16 mouse cellular contexts compared by ENCODE assay signal in genomic region chr3:69773356-69773755, GRCm38 (mm10).
"Had no signal": no experiment of that assay in that cellular context is flagged by ENCODE, and none has a peak within 500 bp of the region (broad histone marks: within the 10 kb centered on the region; RNA-seq: fewer than 3 reads in every experiment).

No protein-coding gene starts in this region.

- H3K9ac ChIP-seq: kidney, embryonic 15.5 days; limb, embryonic 12.5 days; liver, embryonic 13.5 days; liver, postnatal 0 days; lung, embryonic 15.5 days; midbrain, embryonic 12.5 days; stomach, embryonic 15.5 days had no signal

- H3K36me3 ChIP-seq: kidney, embryonic 15.5 days; limb, embryonic 12.5 days; liver, embryonic 13.5 days; lung, embryonic 15.5 days; midbrain, embryonic 12.5 days; stomach, embryonic 15.5 days had no signal

- H3K27ac ChIP-seq: kidney, embryonic 15.5 days; left cerebral cortex, adult 2 months; limb, embryonic 12.5 days; liver, embryonic 13.5 days; lung, embryonic 15.5 days; midbrain, embryonic 12.5 days; stomach, embryonic 15.5 days had no signal

- DNase-seq: kidney, adult 2 months; kidney, postnatal 14 days; liver; liver, embryonic 13.5 days; liver, postnatal 0 days; lung, postnatal 36 days; right cerebral cortex, postnatal 14 days; thymus, postnatal 36 days had no signal

- H3K4me2 ChIP-seq: kidney, embryonic 15.5 days; limb, embryonic 12.5 days; liver, embryonic 13.5 days; lung, embryonic 15.5 days; midbrain, embryonic 12.5 days; stomach, embryonic 15.5 days had no signal

- H3K4me1 ChIP-seq: kidney, embryonic 15.5 days; limb, embryonic 12.5 days; liver, embryonic 13.5 days; lung, embryonic 15.5 days; megakaryocyte, embryonic 14.5 days; midbrain, embryonic 12.5 days; stomach, embryonic 15.5 days had no signal

- ATAC-seq: liver, postnatal 0 days; midbrain, embryonic 16.5 days had no signal

- H3K27me3 ChIP-seq: kidney, embryonic 15.5 days; limb, embryonic 12.5 days; liver, embryonic 13.5 days; lung, embryonic 15.5 days; megakaryocyte, embryonic 14.5 days; midbrain, embryonic 12.5 days; stomach, embryonic 15.5 days had no signal

- H3K9me3 ChIP-seq: kidney, embryonic 15.5 days; limb, embryonic 12.5 days; liver, embryonic 13.5 days; lung, embryonic 15.5 days; megakaryocyte, embryonic 14.5 days; midbrain, embryonic 12.5 days; stomach, embryonic 15.5 days had no signal

- H3K4me3 ChIP-seq: kidney, embryonic 15.5 days; left cerebral cortex, adult 2 months; limb, embryonic 12.5 days; liver, embryonic 13.5 days; lung, embryonic 15.5 days; megakaryocyte, embryonic 14.5 days; midbrain, embryonic 12.5 days; stomach, embryonic 15.5 days had no signal
